Comparison of ENCODE assay signal across 11 mouse cellular contexts in genomic region chr2:118714230-118714629, GRCm38 (mm10). TPM values are rescaled to one million over a fixed set of nuclear protein-coding genes. Genes with fewer than 3 reads are reported as not detected.
A peak's percentile ranks its signal among the peaks of the same experiment; 100 is the strongest.
DNase-seq lines count a peak whose midpoint lies in the region; ATAC-seq and TF ChIP-seq lines count a peak whose summit lies in the region.
"Had no signal": no experiment of that assay in that cellular context is flagged by ENCODE, and none has a peak within 500 bp of the region (broad histone marks: within the 10 kb centered on the region; RNA-seq: fewer than 3 reads in every experiment).

No protein-coding gene starts in this region.

- H3K9me3 ChIP-seq in hindbrain, embryonic 12.5 days (replicated peaks): no peaks in the 10 kb centered on the region
- no peaks in the 10 kb centered on the region for H3K9me3 ChIP-seq in midbrain, embryonic 14.5 days (ENCODE audit: control insufficient read depth, low read length)
- H3K9me3 ChIP-seq in intestine, postnatal 0 days (ENCODE audit: control insufficient read depth): no peaks in the 10 kb centered on the region
- H3K9me3 ChIP-seq: embryonic facial prominence, embryonic 15.5 days; megakaryocyte, embryonic 14.5 days had no signal

- H3K9ac ChIP-seq in hindbrain, embryonic 12.5 days: no peak overlapping the region
- H3K9ac ChIP-seq in midbrain, embryonic 14.5 days (replicated peaks; ENCODE audit: low read length): no peak overlapping the region
- no peak overlapping the region for H3K9ac ChIP-seq in intestine, postnatal 0 days (ENCODE audit: low read depth, low read length)
- H3K9ac ChIP-seq: embryonic facial prominence, embryonic 15.5 days had no signal

- peaks cover 20% of the 10 kb centered on the region for H3K4me1 ChIP-seq in hindbrain, embryonic 12.5 days
- H3K4me1 ChIP-seq in midbrain, embryonic 14.5 days (ENCODE audit: control insufficient read depth, insufficient read depth, low read length): peaks cover 16% of the 10 kb centered on the region
- H3K4me1 ChIP-seq in intestine, postnatal 0 days (replicated peaks; ENCODE audit: control insufficient read depth, insufficient read depth, low read length): 0 out of 2 replicates have a peak, but pooled peaks cover 4% of the 10 kb centered on the region

- intact Hi-C loops in left cerebral cortex, adult 2 months (cut with DNase I): no loop called here
- intact Hi-C loops in left cerebral cortex, postnatal 4 days (cut with DNase I): no loop called here

- H3K4me3 ChIP-seq in left cerebral cortex, adult 2 months: no peak overlapping the region
- no peak overlapping the region for H3K4me3 ChIP-seq in hindbrain, embryonic 12.5 days
- no peak overlapping the region for H3K4me3 ChIP-seq in midbrain, embryonic 14.5 days (replicated peaks; ENCODE audit: low read depth, low read length)
- no peak overlapping the region for H3K4me3 ChIP-seq in intestine, postnatal 0 days (ENCODE audit: low read depth, low read length)
- H3K4me3 ChIP-seq: embryonic facial prominence, embryonic 15.5 days; megakaryocyte, embryonic 14.5 days had no signal

- WGBS in hindbrain, embryonic 12.5 days: 22% methylated on average over 4 of the region's 4 CpGs
- 14% methylated on average over 4 of the region's 4 CpGs for WGBS in midbrain, embryonic 14.5 days
- WGBS in intestine, postnatal 0 days: 41% methylated on average over 4 of the region's 4 CpGs

- H3K36me3 ChIP-seq in hindbrain, embryonic 12.5 days: no peaks in the 10 kb centered on the region
- H3K36me3 ChIP-seq in midbrain, embryonic 14.5 days (ENCODE audit: control insufficient read depth, insufficient read depth, low read length): no peaks in the 10 kb centered on the region
- H3K36me3 ChIP-seq in intestine, postnatal 0 days (ENCODE audit: control insufficient read depth, insufficient read depth): no peaks in the 10 kb centered on the region
- H3K36me3 ChIP-seq: embryonic facial prominence, embryonic 15.5 days had no signal

- DNase-seq in left cerebral cortex, adult 2 months (ENCODE audit: extremely low spot score in 1 of 2, low spot score in 2 of 2): peak; percentile 62 to 79
- no peak for DNase-seq in left cerebral cortex, postnatal 4 days
- DNase-seq in midbrain, embryonic 14.5 days: peak; percentile 82
- no peak for DNase-seq in natural killer cell, adult 2 months (ENCODE audit: low spot score in 2 of 2)
- no peak for DNase-seq in cerebellum, postnatal 4 days (ENCODE audit: low spot score in 2 of 2)
- DNase-seq: kidney, adult 9 months had no signal

- TF ChIP-seq CTCF in left cerebral cortex, adult 2 months (IDR thresholded peaks at IDR 0.05): no peak
- no peak for TF ChIP-seq CTCF in intestine, postnatal 0 days (IDR thresholded peaks at IDR 0.05; ENCODE audit: low read depth)

- ATAC-seq in hindbrain, embryonic 12.5 days (ENCODE audit: low FRiP score): peak; percentile 35; the same call in 1 of the 2 replicates
- ATAC-seq in midbrain, embryonic 14.5 days (ENCODE audit: low FRiP score, low TSS enrichment): no peak
- no peak for ATAC-seq in intestine, postnatal 0 days
- ATAC-seq in cerebellum, adult (ENCODE audit: insufficient number of reproducible peaks, low FRiP score, low TSS enrichment): no peak

- peak overlapping the region; percentile 79 for H3K27ac ChIP-seq in left cerebral cortex, adult 2 months
- no peak overlapping the region for H3K27ac ChIP-seq in hindbrain, embryonic 12.5 days
- no peak overlapping the region for H3K27ac ChIP-seq in midbrain, embryonic 14.5 days (replicated peaks; ENCODE audit: low read depth, low read length)
- no peak overlapping the region for H3K27ac ChIP-seq in intestine, postnatal 0 days (ENCODE audit: low read depth, low read length)
- H3K27ac ChIP-seq: embryonic facial prominence, embryonic 15.5 days had no signal

- no peak overlapping the region for H3K4me2 ChIP-seq in hindbrain, embryonic 12.5 days (replicated peaks)
- H3K4me2 ChIP-seq in midbrain, embryonic 14.5 days (ENCODE audit: low read length): no peak overlapping the region
- H3K4me2 ChIP-seq in intestine, postnatal 0 days (replicated peaks; ENCODE audit: low read depth): no peak overlapping the region
- H3K4me2 ChIP-seq: embryonic facial prominence, embryonic 15.5 days had no signal

- H3K27me3 ChIP-seq in hindbrain, embryonic 12.5 days: peaks cover 49% of the 10 kb centered on the region
- H3K27me3 ChIP-seq in midbrain, embryonic 14.5 days (ENCODE audit: control insufficient read depth, insufficient read depth, low read length): peaks cover 31% of the 10 kb centered on the region
- H3K27me3 ChIP-seq in intestine, postnatal 0 days (replicated peaks; ENCODE audit: control insufficient read depth, insufficient read depth, low read length): peaks cover 28% of the 10 kb centered on the region
- H3K27me3 ChIP-seq: megakaryocyte, embryonic 14.5 days had no signal

RNA-seq across cellular contexts. Expression of gene Ankrd63, which starts 10.5 kb away (rescaled TPM):
- total RNA-seq in left cerebral cortex, adult 2 months (2021): 10 to 100 TPM; 22.3 to 28.5 TPM
- 1 to 10 TPM; 2.2 to 2.5 TPM for total RNA-seq in left cerebral cortex, postnatal 4 days (2021)
- not detected in 2 replicates for polyA plus RNA-seq in hindbrain, embryonic 12.5 days (2016; fragmentation: Nextera tagmentation; extraction: Ambion mirVana)
- not detected in 2 replicates for polyA plus RNA-seq in midbrain, embryonic 14.5 days (2014; fragmentation: Nextera tagmentation; extraction: Ambion mirVana)
- 0.63 and 0.65 TPM in 2 replicates for polyA plus RNA-seq in intestine, postnatal 0 days (2015; fragmentation: Nextera tagmentation; extraction: Ambion mirVana)

RNA-seq across cellular contexts. Expression of gene Plcb2, which starts 14.0 kb away (rescaled TPM):
- total RNA-seq in left cerebral cortex, adult 2 months (2021): 1 to 10 TPM; 2.3 to 3.2 TPM
- 1 to 10 TPM; 1.8 to 2.1 TPM for total RNA-seq in left cerebral cortex, postnatal 4 days (2021)
- 0.44 and 0.59 TPM in 2 replicates for polyA plus RNA-seq in hindbrain, embryonic 12.5 days (2016; fragmentation: Nextera tagmentation; extraction: Ambion mirVana)
- 0.40 and 0.74 TPM in 2 replicates for polyA plus RNA-seq in midbrain, embryonic 14.5 days (2014; fragmentation: Nextera tagmentation; extraction: Ambion mirVana)
- 0.59 and 0.76 TPM in 2 replicates for polyA plus RNA-seq in intestine, postnatal 0 days (2015; fragmentation: Nextera tagmentation; extraction: Ambion mirVana)

RNA-seq across cellular contexts. Expression of gene Inafm2, which starts 31.3 kb away (rescaled TPM):
- total RNA-seq in left cerebral cortex, adult 2 months (2021): 10 to 100 TPM; 42.7 to 47.9 TPM
- total RNA-seq in left cerebral cortex, postnatal 4 days (2021): 10 to 100 TPM; 17.8 to 19.7 TPM
- polyA plus RNA-seq in hindbrain, embryonic 12.5 days (2016; fragmentation: Nextera tagmentation; extraction: Ambion mirVana): 24.2 and 25.1 TPM in 2 replicates
- polyA plus RNA-seq in midbrain, embryonic 14.5 days (2014; fragmentation: Nextera tagmentation; extraction: Ambion mirVana): 25.2 and 30.8 TPM in 2 replicates
- polyA plus RNA-seq in intestine, postnatal 0 days (2015; fragmentation: Nextera tagmentation; extraction: Ambion mirVana): 24.7 and 26.2 TPM in 2 replicates

RNA-seq across cellular contexts. Expression of gene Ccdc9b, which starts 48.2 kb away (rescaled TPM):
- total RNA-seq in left cerebral cortex, adult 2 months (2021): 1 to 10 TPM; 4.0 to 4.7 TPM
- 1 to 10 TPM; 1.8 to 2.1 TPM for total RNA-seq in left cerebral cortex, postnatal 4 days (2021)
- polyA plus RNA-seq in hindbrain, embryonic 12.5 days (2016; fragmentation: Nextera tagmentation; extraction: Ambion mirVana): 1.3 and 1.7 TPM in 2 replicates
- 0.59 and 0.73 TPM in 2 replicates for polyA plus RNA-seq in midbrain, embryonic 14.5 days (2014; fragmentation: Nextera tagmentation; extraction: Ambion mirVana)
- polyA plus RNA-seq in intestine, postnatal 0 days (2015; fragmentation: Nextera tagmentation; extraction: Ambion mirVana): 0.77 and 1.2 TPM in 2 replicates

RNA-seq across cellular contexts. Expression of gene Pak6, which starts 51.1 kb away (rescaled TPM):
- 100 to 1,000 TPM in 1 of 2 experiments, 10 to 100 TPM in 1; 96.4 to 102 TPM for total RNA-seq in left cerebral cortex, adult 2 months (2021)
- total RNA-seq in left cerebral cortex, postnatal 4 days (2021): 100 to 1,000 TPM; 142 to 154 TPM
- polyA plus RNA-seq in hindbrain, embryonic 12.5 days (2016; fragmentation: Nextera tagmentation; extraction: Ambion mirVana): 6.2 and 6.8 TPM in 2 replicates
- polyA plus RNA-seq in midbrain, embryonic 14.5 days (2014; fragmentation: Nextera tagmentation; extraction: Ambion mirVana): 32.4 and 38.4 TPM in 2 replicates
- polyA plus RNA-seq in intestine, postnatal 0 days (2015; fragmentation: Nextera tagmentation; extraction: Ambion mirVana): 0.90 and 1.4 TPM in 2 replicates

Comparison
In these comparisons a context has a peak if more than half of its experiments do, and no peak if none do; other contexts are left out.
1. DNase-seq: peak in left cerebral cortex, adult 2 months (2 of 2) and midbrain, embryonic 14.5 days (single experiment); none in left cerebral cortex, postnatal 4 days (single experiment), natural killer cell, adult 2 months (0 of 2) and cerebellum, postnatal 4 days (0 of 2).